Mouse (Mus musculus) megakaryocyte, embryonic 14.5 days (primary cell): ENCODE measurements around the gene Gprc5d. TPM values are rescaled to one million over a fixed set of nuclear protein-coding genes. Genes with fewer than 3 reads are reported as not detected.

Experiments
- H3K27me3 ChIP-seq: replicated peaks from 2 replicates; pipeline ENCODE3; 2012; ENCODE audit warnings: inconsistent platforms
- H3K36me3 ChIP-seq: replicated peaks from 2 replicates; pipeline ENCODE3; 2012; ENCODE audit warnings: low read length, inconsistent platforms, mixed read lengths
- H3K4me1 ChIP-seq: 2 replicates; pipeline ENCODE4 v1.6.1; 2012; ENCODE audit warnings: inconsistent platforms
- H3K4me3 ChIP-seq: replicated peaks from 2 replicates; pipeline ENCODE3; 2012; ENCODE audit warnings: moderate library complexity, mild to moderate bottlenecking, inconsistent platforms
- H3K9me3 ChIP-seq: 2 replicates; pipeline ENCODE4 v1.6.1; 2012; ENCODE audit warnings: inconsistent platforms
- FLI1 ChIP-seq: IDR thresholded peaks from 2 replicates; pipeline ENCODE4 v1.6.1; 2012; ENCODE audit warnings: low read length, inconsistent platforms, mixed read lengths
- GATA1 ChIP-seq: IDR thresholded peaks from 3 replicates; pipeline ENCODE4 v1.6.1; 2012; ENCODE audit warnings: mixed read lengths, low read length, inconsistent platforms, borderline replicate concordance
- polyA plus RNA-seq: library from polyadenylated mRNA; stranded (reverse); fragments of >175 nt; gene quantifications from 2 replicates; pipeline ENCODE4 v1.2.3, GENCODE M21; 2012; ENCODE audit warnings: low replicate concordance; ENCODE audit not compliant: insufficient read depth

Gprc5d gene
- polyA plus RNA-seq, result not detected in 2 replicates

- H3K27me3 ChIP-seq, result peaks cover 9% of the 10 kb centered on the region
- TF ChIP-seq FLI1 (no peak), GATA1 (no peak)
- H3K4me1 ChIP-seq, result no peaks in the 10 kb centered on the region
- no peaks in the 10 kb centered on the region for H3K36me3 ChIP-seq
- no peak within 1 kb of the TSS for H3K4me3 ChIP-seq
- no peaks in the 10 kb centered on the region for H3K9me3 ChIP-seq
Measured at GRCm38 (mm10) chr6:135118183-135118582, at the start of gene Gprc5d. Gene Gprc5d (minus strand): TSS chr6:135118283.

GRCm38 (mm10) chr6:135166712-135167111 is 48.6 kb upstream of the Gprc5d start:
- H3K9me3 ChIP-seq, result no peaks in the 10 kb centered on the region
- peaks cover 15% of the 10 kb centered on the region for H3K4me1 ChIP-seq
- H3K4me3 ChIP-seq, result no peak overlapping the region
- TF ChIP-seq GATA1 (no peak), FLI1 (no peak)
- H3K36me3 ChIP-seq, result peaks cover 4% of the 10 kb centered on the region
- H3K27me3 ChIP-seq, result peaks cover 9% of the 10 kb centered on the region

GRCm38 (mm10) chr6:135166262-135166661 is 48.2 kb upstream of the Gprc5d start:
- Histone ChIP-seq H3K4me1 (peaks cover 15% of the 10 kb centered on the region), H3K4me3 (no peak overlapping the region), H3K36me3 (peaks cover 4% of the 10 kb centered on the region), H3K27me3 (peaks cover 9% of the 10 kb centered on the region), H3K9me3 (no peaks in the 10 kb centered on the region)
- TF ChIP-seq GATA1, result no peak
- TF ChIP-seq FLI1, result no peak

- Histone ChIP-seq H3K27me3 (peaks cover 9% of the 10 kb centered on the region), H3K4me3 (no peak overlapping the region), H3K4me1 (peaks cover 15% of the 10 kb centered on the region), H3K36me3 (peaks cover 4% of the 10 kb centered on the region), H3K9me3 (no peaks in the 10 kb centered on the region)
- TF ChIP-seq FLI1 (no peak), GATA1 (no peak)
Measured at GRCm38 (mm10) chr6:135165706-135166105, 47.6 kb upstream of the Gprc5d start.

GRCm38 (mm10) chr6:135165191-135165590 is 47.1 kb upstream of the Gprc5d start:
- H3K4me1 ChIP-seq, result peaks cover 15% of the 10 kb centered on the region
- TF ChIP-seq FLI1 (no peak), GATA1 (no peak)

GRCm38 (mm10) chr6:135162861-135163260 is 44.8 kb upstream of the Gprc5d start:
- H3K4me1 ChIP-seq, result peaks cover 12% of the 10 kb centered on the region
- peaks cover 4% of the 10 kb centered on the region for H3K36me3 ChIP-seq
- TF ChIP-seq GATA1 (no peak), FLI1 (no peak)
- peaks cover 15% of the 10 kb centered on the region for H3K27me3 ChIP-seq
- no peak overlapping the region for H3K4me3 ChIP-seq
- no peaks in the 10 kb centered on the region for H3K9me3 ChIP-seq

More at GRCm38 (mm10) chr6:135165191-135165590, 47.1 kb upstream of the Gprc5d start:
- H3K27me3 ChIP-seq, result peaks cover 9% of the 10 kb centered on the region
- H3K36me3 ChIP-seq, result peaks cover 4% of the 10 kb centered on the region
- no peaks in the 10 kb centered on the region for H3K9me3 ChIP-seq
- H3K4me3 ChIP-seq, result no peak overlapping the region

GRCm38 (mm10) chr6:135162311-135162710 is 44.2 kb upstream of the Gprc5d start:
- no peak for TF ChIP-seq FLI1
- TF ChIP-seq GATA1, result no peak
- Histone ChIP-seq H3K9me3 (no peaks in the 10 kb centered on the region), H3K27me3 (peaks cover 9% of the 10 kb centered on the region), H3K36me3 (peaks cover 4% of the 10 kb centered on the region), H3K4me1 (peaks cover 6% of the 10 kb centered on the region; the same call in 1 of the 2 replicates), H3K4me3 (no peak overlapping the region)

- peaks cover 4% of the 10 kb centered on the region for H3K36me3 ChIP-seq
- no peaks in the 10 kb centered on the region for H3K9me3 ChIP-seq
- H3K4me3 ChIP-seq, result no peak overlapping the region
- TF ChIP-seq FLI1 (no peak), GATA1 (no peak)
- peaks cover 9% of the 10 kb centered on the region; the same call in 1 of the 2 replicates for H3K4me1 ChIP-seq
- peaks cover 8% of the 10 kb centered on the region for H3K27me3 ChIP-seq
Measured at GRCm38 (mm10) chr6:135161356-135161755, 43.3 kb upstream of the Gprc5d start.

- no peaks in the 10 kb centered on the region for H3K9me3 ChIP-seq
Measured at GRCm38 (mm10) chr6:135158509-135158908, 40.4 kb upstream of the Gprc5d start.

GRCm38 (mm10) chr6:135157496-135157895 is 39.4 kb upstream of the Gprc5d start:
- Histone ChIP-seq H3K27me3 (peaks cover 6% of the 10 kb centered on the region), H3K36me3 (peaks cover 11% of the 10 kb centered on the region), H3K4me3 (no peak overlapping the region), H3K9me3 (peaks cover 3% of the 10 kb centered on the region), H3K4me1 (peaks cover 11% of the 10 kb centered on the region; the same call in 1 of the 2 replicates)
- no peak for TF ChIP-seq GATA1
- no peak for TF ChIP-seq FLI1

More at GRCm38 (mm10) chr6:135158509-135158908, 40.4 kb upstream of the Gprc5d start:
- H3K4me1 ChIP-seq, result peaks cover 11% of the 10 kb centered on the region; the same call in 1 of the 2 replicates
- TF ChIP-seq FLI1 (no peak), GATA1 (no peak)
- peaks cover 6% of the 10 kb centered on the region for H3K27me3 ChIP-seq
- H3K36me3 ChIP-seq, result peaks cover 3% of the 10 kb centered on the region
- no peak overlapping the region for H3K4me3 ChIP-seq
